Mouse (Mus musculus): ENCODE measurements around the gene Tldc2. TPM values are rescaled to one million over a fixed set of nuclear protein-coding genes. Genes with fewer than 3 reads are reported as not detected.

The Tldc2 gene
- total RNA-seq (2021): not detected
- long read RNA-seq: 0 reads

- DNase-seq (ENCODE audit: low spot score in 2 of 2): no peak
Measured at GRCm38 (mm10) chr2:157086796-157087195, at the start of gene Tldc2. Tldc2 (plus strand) TSS chr2:157087055.

- DNase-seq (ENCODE audit: low spot score in 2 of 2): no peak
Measured at GRCm38 (mm10) chr2:157037303-157037702, 49.6 kb upstream of the Tldc2 start.

DNA sequence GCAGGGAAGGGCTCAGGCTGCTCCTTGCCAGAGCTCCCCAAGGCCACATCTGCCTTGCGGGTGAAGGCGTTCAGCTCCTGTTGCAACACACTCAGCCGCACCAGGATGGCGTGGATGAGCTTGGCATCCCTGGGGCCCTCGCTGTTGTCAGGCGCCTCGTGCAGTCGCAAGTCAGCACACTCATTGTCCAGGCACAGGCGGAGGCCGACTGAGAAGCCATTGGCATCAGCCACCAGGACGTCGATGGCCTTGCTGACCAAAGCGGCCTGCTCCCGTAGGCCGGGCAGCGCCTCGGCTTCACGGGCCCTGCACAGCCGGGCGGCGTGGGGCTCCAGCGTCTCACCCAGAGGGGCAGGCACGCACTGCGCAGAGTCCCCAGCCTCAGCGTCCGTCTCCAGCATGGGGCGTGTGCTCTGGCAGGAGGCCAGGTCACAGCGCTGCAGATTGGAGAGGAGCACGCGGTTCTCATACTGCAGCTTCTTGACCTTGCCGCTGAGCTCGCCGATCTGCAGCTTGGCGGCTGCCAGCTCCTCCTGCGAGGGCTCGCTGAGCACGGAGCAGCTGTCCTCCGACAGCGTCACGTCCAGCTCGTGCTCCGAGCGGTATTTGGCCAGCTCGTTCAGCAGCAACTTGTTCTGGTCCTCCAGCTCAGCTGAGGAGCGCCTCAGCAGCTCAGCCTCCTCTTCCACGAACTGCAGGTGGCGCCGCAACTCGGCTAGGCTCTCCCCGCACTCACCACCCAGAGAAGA is 46.8 kb upstream of the Tldc2 start:
- peak in 1 of 2 experiments; percentile 63 for DNase-seq (ENCODE audit: low spot score in 2 of 2)

- no peak for DNase-seq (ENCODE audit: low spot score in 2 of 2)
Measured at GRCm38 (mm10) chr2:157040649-157041046, 46.2 kb upstream of the Tldc2 start.

- DNase-seq (ENCODE audit: low spot score in 2 of 2): no peak
Measured at GRCm38 (mm10) chr2:157041421-157041820, 45.4 kb upstream of the Tldc2 start.

DNA sequence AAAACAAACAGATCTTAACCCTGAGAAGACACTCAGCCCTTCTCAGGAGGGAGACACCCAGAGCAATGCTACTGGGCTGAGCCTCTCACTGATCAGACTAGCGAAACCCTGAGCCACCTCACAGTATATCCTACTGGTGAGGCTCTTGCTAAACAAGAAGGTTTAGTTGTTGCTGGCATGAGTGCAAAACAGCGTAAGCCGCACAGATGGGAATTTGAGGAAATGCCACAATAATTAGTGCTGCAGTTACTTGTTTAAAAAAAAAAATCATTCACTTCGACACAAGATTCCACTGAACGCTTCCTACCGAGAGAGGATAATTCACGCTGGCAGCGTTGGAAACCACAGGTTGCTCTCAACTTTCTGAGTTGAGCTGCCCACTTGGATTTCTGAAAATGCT is 43.3 kb upstream of the Tldc2 start:
- no peak for DNase-seq (ENCODE audit: low spot score in 2 of 2)

GRCm38 (mm10) chr2:157043987-157044386 is 42.9 kb upstream of the Tldc2 start:
- DNase-seq (ENCODE audit: low spot score in 2 of 2): no peak

- DNase-seq (ENCODE audit: low spot score in 2 of 2): no peak
Measured at GRCm38 (mm10) chr2:157045932-157046331, 40.9 kb upstream of the Tldc2 start.

GRCm38 (mm10) chr2:157046956-157047355 is 39.9 kb upstream of the Tldc2 start:
- no peak for DNase-seq (ENCODE audit: low spot score in 2 of 2)

DNA sequence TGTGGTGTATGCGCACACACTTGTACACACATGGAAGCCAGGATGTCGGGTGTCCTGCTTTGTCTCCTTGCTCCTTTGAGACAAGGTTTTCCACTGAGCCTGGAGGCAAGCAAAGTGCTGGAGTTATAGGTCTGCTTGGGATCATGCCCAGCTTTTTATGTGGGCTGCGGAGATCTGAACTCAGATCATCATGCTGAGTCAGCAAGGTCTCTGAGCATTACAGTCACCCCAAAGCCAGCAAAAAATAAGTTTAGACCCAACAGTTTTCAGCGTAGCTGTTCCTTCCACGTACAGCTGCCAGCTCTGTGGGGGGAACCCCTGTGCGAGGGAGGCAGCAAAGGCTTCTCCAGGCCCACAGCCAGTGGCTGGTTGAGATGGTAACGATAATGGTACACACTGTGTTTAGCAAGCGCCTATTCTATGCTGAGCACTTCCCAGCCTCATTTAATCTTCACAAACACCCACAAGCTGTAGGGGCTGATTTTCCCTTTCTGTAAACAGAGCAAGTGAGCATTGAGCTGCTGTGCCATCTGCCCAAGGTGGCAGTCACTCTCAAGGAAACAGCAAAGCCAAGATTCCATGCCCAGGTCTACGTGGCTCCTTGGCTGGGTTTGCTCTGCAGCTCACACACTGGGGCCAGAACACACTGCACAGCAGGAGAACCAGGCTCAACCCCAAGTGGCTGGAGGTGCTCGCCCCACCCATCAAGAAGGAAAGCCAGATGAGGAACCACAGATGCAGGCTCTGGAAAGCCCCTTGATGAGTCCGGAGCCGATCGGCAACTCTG is 38.3 kb upstream of the Tldc2 start:
- peak in 1 of 2 experiments; percentile 68 for DNase-seq (ENCODE audit: low spot score in 2 of 2)

DNA sequence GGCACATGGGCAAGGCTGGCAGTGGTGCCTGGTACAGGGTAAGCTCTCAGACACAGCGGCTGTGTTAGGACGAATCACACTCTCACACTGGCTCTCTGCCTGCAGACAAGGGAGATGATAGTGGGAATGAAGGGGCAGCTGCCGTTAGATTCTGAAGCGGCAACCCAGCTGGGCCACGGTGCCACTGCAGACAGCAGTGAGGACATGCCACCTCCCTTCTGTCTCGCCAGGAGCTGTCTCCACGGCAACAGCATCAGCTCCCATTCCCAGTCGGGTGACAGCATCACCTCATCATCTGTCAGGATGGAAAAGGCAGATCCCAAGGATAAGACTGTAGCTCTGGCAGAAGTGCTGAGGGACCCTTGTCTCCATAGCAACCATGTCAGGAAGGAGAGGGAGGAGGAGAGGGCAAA is 37.0 kb upstream of the Tldc2 start:
- peak; percentile 73 to 75 for DNase-seq (ENCODE audit: low spot score in 2 of 2)

- no peak for DNase-seq (ENCODE audit: low spot score in 2 of 2)
Measured at GRCm38 (mm10) chr2:157052448-157052847, 34.4 kb upstream of the Tldc2 start.

DNA sequence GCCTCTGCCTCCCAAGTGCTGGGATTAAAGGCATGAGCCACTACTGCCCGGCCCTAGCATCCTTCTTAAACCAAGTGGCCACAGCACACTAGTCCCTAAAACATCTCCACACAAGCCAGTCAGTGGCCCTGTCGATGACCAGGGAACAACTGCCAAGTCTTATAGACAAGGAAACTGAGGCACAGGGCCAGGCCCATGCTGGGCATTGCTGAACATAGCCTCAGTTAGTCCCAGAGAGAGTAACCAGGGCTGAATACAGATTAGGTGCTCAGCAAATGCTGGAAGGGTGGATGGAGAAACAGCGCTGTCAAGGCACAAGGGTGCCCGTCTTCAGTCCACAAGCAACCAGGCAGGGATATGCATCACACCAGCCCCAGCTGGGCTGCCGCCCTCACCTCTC is 33.7 kb upstream of the Tldc2 start:
- DNase-seq (ENCODE audit: low spot score in 2 of 2): no peak

DNA sequence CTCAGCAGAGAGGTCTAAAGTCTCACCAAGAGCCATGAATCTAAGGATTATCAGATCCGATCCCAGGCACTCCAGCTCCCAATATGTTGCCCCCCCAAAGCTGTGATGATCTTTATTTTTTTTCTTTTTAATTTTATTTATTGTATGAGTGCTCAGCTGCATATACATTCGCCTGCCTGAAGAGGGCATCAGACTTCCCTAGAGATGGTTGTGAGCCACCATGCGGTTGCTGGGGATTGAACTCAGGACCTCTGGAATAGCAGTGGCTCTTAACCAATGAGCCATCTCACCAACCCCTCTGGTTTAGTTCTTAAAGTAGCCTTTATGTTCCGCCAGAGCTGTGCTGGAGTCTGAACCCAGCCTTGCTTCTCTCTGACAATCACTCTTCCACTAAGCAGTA is 33.1 kb upstream of the Tldc2 start:
- no peak for DNase-seq (ENCODE audit: low spot score in 2 of 2)

DNA sequence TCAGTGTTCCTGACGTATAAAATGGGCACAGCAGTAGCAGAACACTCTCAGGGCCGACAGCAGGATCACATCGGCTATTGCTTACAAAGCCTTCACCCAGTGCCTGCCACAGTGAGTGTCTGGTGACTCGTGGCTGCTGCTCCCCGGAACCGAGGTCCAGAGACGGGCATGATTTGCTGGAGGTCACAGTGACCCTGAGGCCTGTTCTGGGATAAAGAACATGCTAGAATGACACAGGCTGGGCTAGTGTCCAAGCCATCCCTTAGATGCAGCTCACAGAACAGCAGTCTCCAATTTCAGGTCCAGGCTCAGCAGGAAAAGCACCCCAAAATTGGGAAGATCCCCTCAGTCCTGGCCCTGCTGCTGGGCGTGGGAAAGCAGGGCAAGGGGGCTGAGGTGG is 32.6 kb upstream of the Tldc2 start:
- no peak for DNase-seq (ENCODE audit: low spot score in 2 of 2)

DNA sequence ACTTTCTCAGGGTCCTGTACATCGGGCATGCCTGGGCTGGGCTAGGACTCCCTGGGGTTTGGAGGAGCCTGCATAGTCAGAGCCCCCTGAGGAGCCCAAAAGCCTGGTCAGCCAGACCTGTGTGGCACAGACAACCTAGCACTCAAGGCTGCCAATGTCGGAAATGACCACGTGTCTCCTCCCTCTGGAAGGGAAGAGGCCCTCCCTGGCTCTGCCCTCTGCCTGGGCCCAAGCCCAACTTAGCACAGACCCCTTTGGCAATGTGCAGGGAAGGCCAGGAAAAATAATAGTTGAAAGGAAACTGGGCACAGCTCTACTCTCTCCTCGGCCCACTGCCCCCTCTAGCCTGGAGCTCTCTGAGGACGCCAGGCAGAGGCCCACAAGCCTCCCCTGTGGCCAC is 32.0 kb upstream of the Tldc2 start:
- DNase-seq (ENCODE audit: low spot score in 2 of 2): peak; percentile 66 to 71

- DNase-seq (ENCODE audit: low spot score in 2 of 2): no peak
Measured at GRCm38 (mm10) chr2:157055721-157056120, 31.1 kb upstream of the Tldc2 start.

DNA sequence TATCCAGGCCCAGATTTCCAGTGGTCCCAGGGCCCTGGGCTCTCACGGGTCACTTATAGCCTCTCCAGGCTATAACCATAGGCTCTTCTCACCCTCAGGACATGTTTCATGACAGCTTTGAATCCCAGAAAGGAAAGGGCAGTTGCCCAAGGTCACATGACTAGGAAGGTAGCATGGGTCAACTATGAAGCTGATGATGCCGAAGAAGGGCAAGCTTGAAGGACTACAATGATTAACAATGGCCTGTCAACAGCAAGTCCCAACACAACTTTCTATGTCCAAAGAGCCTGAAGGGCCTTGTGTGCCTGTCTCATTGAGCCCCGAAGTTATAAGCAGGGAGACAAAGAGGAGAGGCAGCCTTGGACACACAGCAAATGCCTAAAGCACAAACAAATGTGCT is 29.7 kb upstream of the Tldc2 start:
- DNase-seq (ENCODE audit: low spot score in 2 of 2): no peak

DNA sequence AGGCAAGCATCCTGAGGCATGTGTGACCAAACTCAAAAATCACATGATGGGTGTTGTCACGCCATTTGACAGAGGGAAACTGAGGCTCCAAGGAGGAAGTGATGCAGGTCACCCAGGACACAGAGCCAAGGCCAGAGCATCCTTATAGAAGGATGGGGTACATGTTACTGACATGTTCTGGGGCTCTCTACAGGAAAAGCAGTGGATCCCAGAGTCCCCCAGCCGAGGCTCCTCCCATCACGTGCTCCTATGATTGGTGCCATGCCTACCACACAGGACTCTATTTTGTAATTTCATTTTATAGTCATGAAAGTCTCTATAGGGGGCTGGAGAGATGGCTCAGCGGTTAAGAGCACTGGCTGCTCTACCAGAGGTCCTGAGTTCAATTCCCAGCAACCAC is 29.1 kb upstream of the Tldc2 start:
- DNase-seq (ENCODE audit: low spot score in 2 of 2): no peak

GRCm38 (mm10) chr2:157058342-157058998 is 28.4 kb upstream of the Tldc2 start:
- peak; percentile 82 to 87 for DNase-seq (ENCODE audit: low spot score in 2 of 2)

- DNase-seq (ENCODE audit: low spot score in 2 of 2): no peak
Measured at GRCm38 (mm10) chr2:157059166-157059565, 27.7 kb upstream of the Tldc2 start.

- DNase-seq (ENCODE audit: low spot score in 2 of 2): no peak
Measured at GRCm38 (mm10) chr2:157060037-157060436, 26.8 kb upstream of the Tldc2 start.

Data from layer of hippocampus, postnatal 10 days (tissue).